Mouse (Mus musculus) stomach, embryonic 16.5 days (tissue): ENCODE data around the gene Spats2. TPM values are rescaled to one million over a fixed set of nuclear protein-coding genes. Genes with fewer than 3 reads are reported as not detected.

Source experiments
- ATAC-seq: fragments of 200-750 bp; cut with Nextera tagmentation; 2 replicates; pipeline ENCODE4 v1.8.0; 2017; ENCODE audit warnings: moderate number of reproducible peaks, moderate TSS enrichment; ENCODE audit not compliant: insufficient read depth, low FRiP score
- H3K27ac ChIP-seq: fragments of 300-500 bp; sonication (generic); 2 replicates; pipeline ENCODE4 v1.5.1; 2014; ENCODE audit warnings: low read length
- H3K27me3 ChIP-seq: fragments of 300-500 bp; sonication (generic); 2 replicates; pipeline ENCODE4 v1.6.1; 2014; ENCODE audit warnings: low read length, control low read depth, mixed read lengths; ENCODE audit not compliant: control insufficient read depth, insufficient read depth
- H3K36me3 ChIP-seq: fragments of 300-500 bp; sonication (generic); 2 replicates; pipeline ENCODE4 v1.6.1; 2014; ENCODE audit warnings: low read length; ENCODE audit not compliant: control insufficient read depth, insufficient read depth
- H3K4me1 ChIP-seq: fragments of 300-500 bp; sonication (generic); 2 replicates; pipeline ENCODE4 v1.6.1; 2014; ENCODE audit warnings: low read length, control low read depth, mixed read lengths; ENCODE audit not compliant: control insufficient read depth, insufficient read depth
- H3K4me2 ChIP-seq: fragments of 300-500 bp; sonication (generic); 2 replicates; pipeline ENCODE4 v1.6.1; 2014; ENCODE audit warnings: low read depth, low read length, mixed read lengths
- H3K4me3 ChIP-seq: fragments of 300-500 bp; sonication (generic); replicated peaks from 2 replicates; pipeline ENCODE4 v1.5.1; 2014; ENCODE audit warnings: mild to moderate bottlenecking, low read length
- H3K9ac ChIP-seq: fragments of 300-500 bp; sonication (generic); 2 replicates; pipeline ENCODE4 v1.6.1; 2014; ENCODE audit warnings: low read length
- H3K9me3 ChIP-seq: fragments of 300-500 bp; sonication (generic); replicated peaks from 2 replicates; pipeline ENCODE4 v1.6.1; 2016; ENCODE audit warnings: low read length, control low read depth; ENCODE audit not compliant: control insufficient read depth
- WGBS: fragments of 180-500 bp; shearing (Covaris S2); extraction: QIAGEN DNeasy Blood & Tissue Kit; methylation state at CpG from one replicate; pipeline ENCODE4 v1.1.7; 2014; 5-methylcytosine and 5-hydroxymethylcytosine counted together
- polyA plus RNA-seq: library from polyadenylated mRNA; unstranded; fragments of >200 nt; fragmentation: Nextera tagmentation; extraction: Ambion mirVana; gene quantifications from 2 replicates; pipeline ENCODE4 v1.2.1, GENCODE M21; 2015

Gene Spats2
- polyA plus RNA-seq, 1 experiment from 2014 or later, result 20.2 TPM

DNA sequence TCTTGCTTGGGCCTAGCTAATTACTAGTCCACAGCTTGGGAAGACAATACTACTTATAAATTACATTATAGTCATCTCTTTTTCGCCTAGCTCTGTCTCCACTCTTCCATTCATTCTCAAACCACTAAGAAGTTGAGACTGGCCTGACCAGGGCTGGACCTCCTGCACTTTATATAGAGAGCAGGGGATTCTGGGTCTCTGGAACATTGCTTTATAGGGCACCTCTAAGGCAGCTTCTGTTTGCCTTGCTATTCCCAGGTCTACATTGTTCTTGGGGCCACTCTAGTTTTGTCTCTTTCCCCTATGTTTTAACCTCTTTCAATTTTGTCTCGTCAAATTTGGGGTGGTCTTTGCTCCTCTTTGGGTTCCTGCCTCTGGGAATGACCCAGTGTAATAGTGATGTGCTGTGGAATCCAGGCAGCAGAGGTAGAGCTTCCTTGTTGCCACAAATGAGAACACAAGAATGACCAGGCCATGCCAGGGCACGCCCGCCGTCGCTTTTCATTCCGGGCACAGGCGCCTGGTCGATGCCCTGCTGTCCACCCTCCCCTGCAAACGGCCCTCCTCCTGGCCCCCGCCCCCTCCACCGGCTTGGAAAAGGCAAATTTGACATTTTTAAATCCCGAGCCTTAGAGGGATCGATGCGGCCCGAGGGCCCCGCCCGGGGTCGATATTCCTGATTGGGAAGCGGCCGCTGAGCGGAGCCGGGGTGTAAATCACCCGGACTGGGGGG, 29.5 kb upstream of the Spats2 start:
- Histone ChIP-seq H3K9me3 (no peaks in the 10 kb centered on the region), H3K4me3 (peak overlapping the region; percentile 41), H3K4me1 (peaks cover 30% of the 10 kb centered on the region), H3K36me3 (no peaks in the 10 kb centered on the region), H3K27ac (no peak overlapping the region), H3K9ac (peak overlapping the region; percentile 59), H3K4me2 (peak overlapping the region; percentile 66), H3K27me3 (peaks cover 74% of the 10 kb centered on the region)
- no peak for ATAC-seq
- 6% methylated on average over 24 of the region's 24 CpGs for WGBS

DNA sequence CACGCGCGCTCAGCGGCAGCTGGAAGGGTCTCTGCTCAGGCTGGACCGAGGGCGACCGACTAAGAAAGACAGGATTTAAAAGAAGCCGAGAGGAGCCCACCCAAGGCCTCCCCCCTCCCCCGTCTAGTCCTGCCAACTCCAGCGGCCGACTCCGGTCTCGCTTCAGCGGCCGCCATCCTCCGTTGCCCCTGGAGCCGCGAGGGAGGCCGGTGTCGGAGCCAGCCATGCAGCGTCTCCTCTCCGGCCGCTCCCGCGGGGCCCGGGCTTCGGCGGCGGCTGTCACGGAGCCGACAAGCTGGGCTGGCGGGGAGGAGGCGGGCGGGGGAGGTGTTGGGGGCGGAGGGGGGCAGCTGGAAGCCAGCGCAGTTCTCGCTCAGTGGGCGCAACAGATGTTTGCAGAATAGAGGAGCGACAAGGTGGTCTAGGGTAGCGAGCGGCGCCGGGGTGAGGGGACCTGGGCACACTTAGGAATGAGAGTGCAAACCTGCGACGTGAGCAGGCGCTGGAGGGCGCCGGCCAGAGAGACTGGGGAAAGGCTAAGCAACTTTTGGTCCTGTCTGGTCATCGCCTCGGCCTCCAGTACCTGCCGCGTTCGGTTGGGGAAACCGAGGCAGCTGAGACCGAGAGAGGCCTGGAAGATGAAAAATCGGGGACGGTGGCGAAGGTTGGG, 28.8 kb upstream of the Spats2 start:
- H3K4me2 ChIP-seq, result peak overlapping the region; percentile 66
- no peaks in the 10 kb centered on the region for H3K9me3 ChIP-seq
- H3K27me3 ChIP-seq, result peaks cover 70% of the 10 kb centered on the region
- ATAC-seq, result no peak
- WGBS, result under 1% methylated on average over 58 of the region's 58 CpGs
- peak overlapping the region; percentile 41 for H3K4me3 ChIP-seq
- no peaks in the 10 kb centered on the region for H3K36me3 ChIP-seq
- no peak overlapping the region for H3K27ac ChIP-seq
- peak overlapping the region; percentile 59 for H3K9ac ChIP-seq
- peaks cover 30% of the 10 kb centered on the region for H3K4me1 ChIP-seq

DNA sequence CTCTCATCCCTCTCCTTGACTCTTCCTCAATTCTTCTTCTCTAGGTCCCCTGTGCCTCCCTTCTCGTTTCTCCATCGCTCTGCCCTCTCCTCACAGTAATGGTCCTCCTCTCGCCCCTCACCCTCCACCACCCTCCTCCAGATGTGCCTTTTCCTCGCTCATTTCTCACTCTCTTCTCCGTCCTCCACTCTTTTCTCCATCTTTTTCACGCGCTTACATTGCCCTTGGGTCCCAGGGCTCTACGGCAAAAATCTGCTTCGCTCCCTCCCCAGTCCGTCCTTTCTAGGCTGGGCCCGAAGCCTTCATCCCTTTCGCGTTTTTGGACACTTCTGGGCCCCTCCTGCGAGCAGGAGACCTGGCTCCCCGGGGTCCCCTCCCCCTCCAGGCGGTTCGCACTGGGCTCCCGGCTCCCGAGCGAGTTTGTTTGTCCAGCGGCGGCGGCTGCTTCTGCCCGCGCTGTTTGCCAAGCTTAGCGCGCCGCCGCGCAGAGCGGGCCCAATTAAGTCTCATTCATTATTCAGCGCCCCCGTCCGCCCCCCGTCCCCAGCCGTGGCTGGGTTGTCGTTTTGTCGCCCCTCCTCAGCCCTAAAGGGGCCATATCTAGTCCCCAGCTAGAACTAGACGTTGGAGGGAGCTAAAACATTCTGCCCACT, 27.8 kb upstream of the Spats2 start:
- ATAC-seq, result no peak
- peaks cover 30% of the 10 kb centered on the region for H3K4me1 ChIP-seq
- H3K27me3 ChIP-seq, result peaks cover 60% of the 10 kb centered on the region
- H3K9me3 ChIP-seq, result no peaks in the 10 kb centered on the region
- under 1% methylated on average over 39 of the region's 39 CpGs for WGBS
- no peaks in the 10 kb centered on the region for H3K36me3 ChIP-seq
- H3K4me2 ChIP-seq, result peak overlapping the region; percentile 66
- H3K9ac ChIP-seq, result peak overlapping the region; percentile 59
- H3K27ac ChIP-seq, result no peak overlapping the region
- H3K4me3 ChIP-seq, result peak overlapping the region; percentile 41

DNA sequence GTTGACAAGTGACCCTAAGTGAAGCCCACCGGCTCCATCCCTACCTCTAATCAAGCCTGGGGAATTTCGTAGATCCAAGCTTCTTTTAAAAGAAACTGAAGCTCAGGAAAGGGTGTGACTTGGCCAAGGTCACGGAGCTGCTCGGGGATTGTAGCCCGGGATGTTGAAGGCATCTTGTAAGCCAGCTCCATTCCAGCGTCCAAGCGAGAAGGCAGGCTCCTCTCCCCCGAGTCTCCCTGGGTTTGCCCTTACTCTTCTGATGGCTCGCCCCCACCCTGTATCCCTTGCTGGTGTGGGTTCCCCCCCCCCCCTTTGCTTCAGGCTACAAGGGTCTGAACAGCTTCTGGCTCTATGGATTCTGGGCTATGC, 27.2 kb upstream of the Spats2 start:
- Histone ChIP-seq H3K9me3 (no peaks in the 10 kb centered on the region), H3K27me3 (peaks cover 54% of the 10 kb centered on the region), H3K4me2 (peak overlapping the region; percentile 66), H3K36me3 (no peaks in the 10 kb centered on the region), H3K4me1 (peaks cover 27% of the 10 kb centered on the region), H3K4me3 (peak overlapping the region; percentile 41), H3K9ac (peak overlapping the region; percentile 59), H3K27ac (no peak overlapping the region)
- WGBS, result 2% methylated on average over 9 of the region's 9 CpGs
- ATAC-seq, result no peak

DNA sequence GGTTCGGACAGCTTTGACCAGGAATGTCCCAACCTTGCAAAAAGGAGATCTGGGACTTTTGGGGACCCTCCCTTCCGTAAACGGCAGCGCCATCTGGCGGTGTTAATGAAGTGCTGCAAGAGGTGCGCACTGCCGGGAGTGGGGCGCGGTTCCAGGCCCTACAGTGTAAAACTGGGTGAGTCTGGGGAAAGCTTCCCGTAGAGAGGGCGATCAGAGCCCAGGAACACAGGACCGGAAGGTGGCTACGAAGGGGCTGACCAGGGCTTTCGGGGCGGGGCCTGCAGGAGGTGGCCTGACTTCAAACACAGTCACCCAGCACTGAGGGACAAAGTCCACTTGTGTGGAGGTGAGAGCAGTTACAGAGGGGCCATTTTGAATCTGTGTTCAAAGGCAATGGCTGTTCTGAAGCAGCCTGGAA, 26.6 kb upstream of the Spats2 start:
- Histone ChIP-seq H3K9me3 (no peaks in the 10 kb centered on the region), H3K36me3 (no peaks in the 10 kb centered on the region), H3K9ac (peak overlapping the region; percentile 57), H3K4me3 (peak overlapping the region; percentile 41), H3K4me1 (peaks cover 22% of the 10 kb centered on the region), H3K27me3 (peaks cover 48% of the 10 kb centered on the region), H3K4me2 (peak overlapping the region; percentile 66), H3K27ac (peak overlapping the region; percentile 87)
- peak; percentile 92 for ATAC-seq
- WGBS, result 2% methylated on average over 15 of the region's 15 CpGs

DNA sequence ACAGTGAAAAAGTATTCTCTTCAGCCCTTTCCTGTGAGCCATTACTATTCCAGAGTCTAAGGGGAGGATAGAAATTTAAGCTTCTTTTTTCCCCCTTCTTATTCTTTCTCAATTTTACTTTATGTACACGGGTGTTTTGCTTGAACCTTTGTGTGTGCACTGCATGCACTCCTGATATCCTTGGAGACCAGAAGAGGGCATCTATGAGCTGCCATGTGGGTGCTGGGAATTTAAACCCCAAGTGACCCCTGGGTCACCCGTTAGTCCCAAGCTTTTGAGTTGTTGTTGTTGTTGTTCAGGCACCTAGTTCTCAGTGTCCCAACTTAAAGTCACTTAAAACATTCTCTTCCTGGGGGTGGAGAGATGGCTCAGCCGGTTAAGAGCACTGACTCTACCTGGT, 25.7 kb upstream of the Spats2 start:
- peak overlapping the region; percentile 66 for H3K4me2 ChIP-seq
- H3K9ac ChIP-seq, result no peak overlapping the region; the same call in 1 of the 2 replicates
- 45% methylated on average over 3 of the region's 3 CpGs for WGBS
- peaks cover 43% of the 10 kb centered on the region for H3K27me3 ChIP-seq
- ATAC-seq, result no peak
- no peaks in the 10 kb centered on the region for H3K9me3 ChIP-seq
- peaks cover 22% of the 10 kb centered on the region for H3K4me1 ChIP-seq
- H3K27ac ChIP-seq, result peak overlapping the region; percentile 87; the same call in 1 of the 2 replicates
- no peaks in the 10 kb centered on the region for H3K36me3 ChIP-seq
- H3K4me3 ChIP-seq, result peak overlapping the region; percentile 41

DNA sequence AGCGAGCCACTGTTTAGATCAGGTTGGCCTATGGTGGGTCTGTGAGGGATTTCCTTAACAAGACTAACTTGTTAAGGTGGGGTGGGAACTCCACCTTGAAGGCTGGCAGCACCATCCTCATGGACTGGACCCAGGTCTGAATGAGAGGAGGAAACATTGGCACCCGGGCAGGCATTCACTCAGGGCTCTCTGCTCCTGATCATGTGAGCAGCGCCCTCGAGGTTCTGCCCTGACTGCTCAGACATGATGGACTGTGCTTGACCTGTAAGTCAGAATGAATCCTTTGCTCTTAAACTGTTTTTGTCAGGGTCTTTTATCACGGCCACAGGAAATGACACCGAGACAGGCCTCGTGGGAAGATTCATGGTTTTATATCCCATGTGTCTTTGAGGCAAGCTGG, 20.5 kb upstream of the Spats2 start:
- Histone ChIP-seq H3K4me3 (no peak overlapping the region), H3K9me3 (no peaks in the 10 kb centered on the region), H3K9ac (no peak overlapping the region), H3K4me2 (no peak overlapping the region), H3K4me1 (no peaks in the 10 kb centered on the region), H3K27me3 (no peaks in the 10 kb centered on the region), H3K27ac (no peak overlapping the region), H3K36me3 (no peaks in the 10 kb centered on the region)
- 47% methylated on average over 7 of the region's 7 CpGs for WGBS
- no peak for ATAC-seq

DNA sequence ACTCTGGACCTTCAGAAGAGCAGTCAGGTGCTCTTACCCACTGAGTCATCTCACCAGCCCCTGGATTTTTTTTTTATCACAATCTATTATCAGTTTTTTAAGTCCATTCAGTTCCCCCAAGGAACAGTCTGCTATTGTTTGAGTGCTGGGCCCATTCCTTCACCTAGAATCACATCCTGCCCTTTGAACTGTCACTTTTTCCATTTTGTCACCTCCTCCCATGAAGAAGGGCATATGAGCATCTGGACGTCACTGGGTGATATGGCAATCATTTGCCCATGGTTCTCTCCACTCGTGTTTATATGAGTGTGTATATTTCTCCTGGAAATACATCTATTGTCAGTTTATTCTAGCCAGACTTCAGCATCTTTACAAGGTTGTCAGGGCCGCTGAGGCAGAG, 17.9 kb upstream of the Spats2 start:
- Histone ChIP-seq H3K27me3 (no peaks in the 10 kb centered on the region), H3K4me3 (no peak overlapping the region), H3K9ac (no peak overlapping the region), H3K4me2 (no peak overlapping the region), H3K9me3 (no peaks in the 10 kb centered on the region), H3K36me3 (no peaks in the 10 kb centered on the region), H3K27ac (no peak overlapping the region), H3K4me1 (no peaks in the 10 kb centered on the region)
- 72% methylated on average over 3 of the region's 3 CpGs for WGBS
- ATAC-seq, result no peak

DNA sequence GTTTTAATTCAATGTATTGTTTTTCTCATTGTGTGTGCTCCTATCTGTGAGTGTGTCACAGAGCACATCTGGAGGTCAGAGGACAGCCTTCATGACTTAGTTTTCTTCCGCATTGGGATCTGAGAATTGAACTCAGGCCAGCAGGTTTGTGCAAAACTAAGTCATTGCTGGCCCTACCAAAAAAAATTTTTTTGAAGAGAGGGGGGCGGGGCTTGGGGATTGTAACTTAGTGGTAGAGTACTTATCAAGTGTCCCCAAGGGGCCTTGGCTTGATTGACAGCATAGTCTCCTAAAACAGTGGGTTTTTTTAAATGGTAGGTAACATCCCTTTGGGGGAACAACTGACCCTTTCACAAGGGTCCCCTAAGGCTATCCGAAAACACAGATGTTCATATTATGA, 14.6 kb upstream of the Spats2 start:
- 84% methylated on average over 3 of the region's 3 CpGs for WGBS
- Histone ChIP-seq H3K27ac (no peak overlapping the region), H3K4me1 (no peaks in the 10 kb centered on the region), H3K27me3 (no peaks in the 10 kb centered on the region), H3K36me3 (no peaks in the 10 kb centered on the region), H3K9ac (no peak overlapping the region), H3K9me3 (no peaks in the 10 kb centered on the region), H3K4me2 (no peak overlapping the region), H3K4me3 (no peak overlapping the region)
- ATAC-seq, result no peak
